Mouse (Mus musculus): ENCODE data around the gene 1810010D01Rik.

- TF ChIP-seq EP300 (IDR thresholded peaks at IDR 0.05) (no peak), CTCF (IDR thresholded peaks at IDR 0.05) (no peak)
Observed at GRCm38 (mm10) chr7:145187802-145188201, 20.1 kb downstream of the 1810010D01Rik start.
